In genomic region chr17:48647431-48647830, GRCm38 (mm10) we compare ENCODE assay signal across 8 mouse cellular contexts.
DNase-seq lines count a peak whose midpoint lies in the region; ATAC-seq lines count a peak whose summit lies in the region.

No protein-coding gene starts in this region.

- ATAC-seq in lung, embryonic 15.5 days (ENCODE audit: borderline replicate concordance, extremely low read depth, low FRiP score, low TSS enrichment) = no peak
- no peak for ATAC-seq in forebrain, embryonic 11.5 days (replicated peaks; ENCODE audit: low FRiP score)
- ATAC-seq in liver, embryonic 13.5 days (ENCODE audit: low read depth) = no peak

- no peaks in the 10 kb centered on the region for H3K9me3 ChIP-seq in lung, embryonic 15.5 days
- H3K9me3 ChIP-seq in forebrain, embryonic 11.5 days (ENCODE audit: control insufficient read depth, low read length) = no peaks in the 10 kb centered on the region
- no peaks in the 10 kb centered on the region for H3K9me3 ChIP-seq in liver, embryonic 13.5 days (replicated peaks)

- no peaks in the 10 kb centered on the region for H3K27me3 ChIP-seq in lung, embryonic 15.5 days
- H3K27me3 ChIP-seq in forebrain, embryonic 11.5 days (ENCODE audit: control insufficient read depth, insufficient read depth, low read length) = no peaks in the 10 kb centered on the region
- H3K27me3 ChIP-seq in liver, embryonic 13.5 days = no peaks in the 10 kb centered on the region

- no peaks in the 10 kb centered on the region for H3K4me1 ChIP-seq in lung, embryonic 15.5 days
- H3K4me1 ChIP-seq in forebrain, embryonic 11.5 days (replicated peaks; ENCODE audit: control insufficient read depth, insufficient read depth, low read length) = no peaks in the 10 kb centered on the region
- no peaks in the 10 kb centered on the region for H3K4me1 ChIP-seq in liver, embryonic 13.5 days (replicated peaks)

- 38% methylated on average over 14 of the region's 14 CpGs for WGBS in lung, embryonic 15.5 days
- WGBS in forebrain, embryonic 11.5 days = 50% methylated on average over 14 of the region's 14 CpGs
- 31% methylated on average over 14 of the region's 14 CpGs for WGBS in liver, embryonic 13.5 days (ENCODE audit: insufficient replicate concordance)

- DNase-seq in lung, postnatal 36 days = no peak
- DNase-seq in forebrain, embryonic 11.5 days (ENCODE audit: low spot score) = no peak
- no peak for DNase-seq in liver, embryonic 13.5 days
- peak; percentile 56 for DNase-seq in thymus, postnatal 0 days (ENCODE audit: low spot score)
- DNase-seq in cerebellum, adult 8-10 months = no peak
- no peak for DNase-seq in cerebellum, adult 9-10 months
- no peak for DNase-seq in layer of hippocampus, postnatal 10 days (ENCODE audit: low spot score in 2 of 2)

- 0 out of 2 replicates have a peak overlapping the region, but pooled peaks have one; percentile 4 for H3K4me3 ChIP-seq in lung, embryonic 15.5 days
- H3K4me3 ChIP-seq in forebrain, embryonic 11.5 days (ENCODE audit: low read depth, low read length) = no peak overlapping the region
- no peak overlapping the region for H3K4me3 ChIP-seq in liver, embryonic 13.5 days (replicated peaks)

- no peaks in the 10 kb centered on the region for H3K36me3 ChIP-seq in lung, embryonic 15.5 days
- H3K36me3 ChIP-seq in forebrain, embryonic 11.5 days (ENCODE audit: control insufficient read depth, insufficient read depth, low read length) = no peaks in the 10 kb centered on the region
- H3K36me3 ChIP-seq in liver, embryonic 13.5 days = no peaks in the 10 kb centered on the region

- H3K9ac ChIP-seq in lung, embryonic 15.5 days = no peak overlapping the region
- no peak overlapping the region for H3K9ac ChIP-seq in forebrain, embryonic 11.5 days (ENCODE audit: low read length)
- no peak overlapping the region for H3K9ac ChIP-seq in liver, embryonic 13.5 days

- peak overlapping the region; percentile 38 for H3K4me2 ChIP-seq in lung, embryonic 15.5 days
- H3K4me2 ChIP-seq in forebrain, embryonic 11.5 days (ENCODE audit: low read depth, low read length, severe bottlenecking) = 0 out of 2 replicates have a peak overlapping the region, but pooled peaks have one; percentile 18
- H3K4me2 ChIP-seq in liver, embryonic 13.5 days = peak overlapping the region; percentile 32; the same call in 1 of the 2 replicates

- H3K27ac ChIP-seq in lung, embryonic 15.5 days = no peak overlapping the region
- H3K27ac ChIP-seq in forebrain, embryonic 11.5 days (ENCODE audit: low read depth, low read length) = no peak overlapping the region
- no peak overlapping the region for H3K27ac ChIP-seq in liver, embryonic 13.5 days
